Mouse (Mus musculus): ENCODE measurements at regions not wholly inside any gene's neighbourhood (a gene's known extent, or its start where the extent isn't known, plus 50 kb on each side); places are given as distances from the start of the nearest gene placed in this dataset.

GRCm38 (mm10) chr3:149326664-149327063 is 336.3 kb upstream of the Adgrl2 start:
- DNase-seq (ENCODE audit: low spot score in 2 of 2): peak in 1 of 2 experiments; percentile 27

GRCm38 (mm10) chr3:149324088-149324487 is 333.7 kb upstream of the Adgrl2 start:
- no peak for DNase-seq (ENCODE audit: low spot score in 2 of 2)

GRCm38 (mm10) chr3:149318728-149319127 is 328.4 kb upstream of the Adgrl2 start:
- no peak for DNase-seq (ENCODE audit: low spot score in 2 of 2)

- no peak for DNase-seq (ENCODE audit: low spot score in 2 of 2)
These were observed 323.9 kb upstream of the Adgrl2 start for GRCm38 (mm10) chr3:149314258-149314657.

GRCm38 (mm10) chr3:149313217-149313616 is 322.9 kb upstream of the Adgrl2 start:
- no peak for DNase-seq (ENCODE audit: low spot score in 2 of 2)

GRCm38 (mm10) chr3:149311576-149311975 is 321.2 kb upstream of the Adgrl2 start:
- DNase-seq (ENCODE audit: low spot score in 2 of 2): no peak

GRCm38 (mm10) chr3:149306709-149307108 is 316.4 kb upstream of the Adgrl2 start:
- no peak for DNase-seq (ENCODE audit: low spot score in 2 of 2)

- DNase-seq (ENCODE audit: low spot score in 2 of 2): no peak
These were observed 315.9 kb upstream of the Adgrl2 start for GRCm38 (mm10) chr3:149306291-149306690.

GRCm38 (mm10) chr3:149305440-149305839 is 315.1 kb upstream of the Adgrl2 start:
- no peak for DNase-seq (ENCODE audit: low spot score in 2 of 2)

GRCm38 (mm10) chr3:149305011-149305413 is 314.7 kb upstream of the Adgrl2 start:
- DNase-seq (ENCODE audit: low spot score in 2 of 2): no peak

GRCm38 (mm10) chr3:149303418-149303817 is 313.1 kb upstream of the Adgrl2 start:
- no peak for DNase-seq (ENCODE audit: low spot score in 2 of 2)

- peak in 1 of 2 experiments; percentile 51 for DNase-seq (ENCODE audit: low spot score in 2 of 2)
These were observed 309.6 kb upstream of the Adgrl2 start for GRCm38 (mm10) chr3:149300002-149300401.

GRCm38 (mm10) chr3:149296419-149296962 is 306.1 kb upstream of the Adgrl2 start:
- DNase-seq (ENCODE audit: low spot score in 2 of 2): no peak

GRCm38 (mm10) chr3:149295942-149296341 is 305.6 kb upstream of the Adgrl2 start:
- no peak for DNase-seq (ENCODE audit: low spot score in 2 of 2)

- no peak for DNase-seq (ENCODE audit: low spot score in 2 of 2)
These were observed 305.0 kb upstream of the Adgrl2 start for GRCm38 (mm10) chr3:149295257-149295831.

GRCm38 (mm10) chr3:149294445-149294844 is 304.1 kb upstream of the Adgrl2 start:
- DNase-seq (ENCODE audit: low spot score in 2 of 2): no peak

- DNase-seq (ENCODE audit: low spot score in 2 of 2): no peak
These were observed 302.1 kb upstream of the Adgrl2 start for GRCm38 (mm10) chr3:149292459-149292858.

- no peak for DNase-seq (ENCODE audit: low spot score in 2 of 2)
These were observed 301.1 kb upstream of the Adgrl2 start for GRCm38 (mm10) chr3:149291473-149291872.

- DNase-seq (ENCODE audit: low spot score in 2 of 2): no peak
These were observed 299.9 kb upstream of the Adgrl2 start for GRCm38 (mm10) chr3:149290228-149290627.

- DNase-seq (ENCODE audit: low spot score in 2 of 2): no peak
These were observed 296.7 kb upstream of the Adgrl2 start for GRCm38 (mm10) chr3:149287080-149287479.

- no peak for DNase-seq (ENCODE audit: low spot score in 2 of 2)
These were observed 294.6 kb upstream of the Adgrl2 start for GRCm38 (mm10) chr3:149284976-149285375.

GRCm38 (mm10) chr3:149280807-149281789 is 290.7 kb upstream of the Adgrl2 start:
- no peak for DNase-seq (ENCODE audit: low spot score in 2 of 2)

GRCm38 (mm10) chr3:149279338-149279737 is 289.0 kb upstream of the Adgrl2 start:
- DNase-seq (ENCODE audit: low spot score in 2 of 2): no peak
